Mouse (Mus musculus): Measurements from ENCODE around the gene Gpr176. TPM values are rescaled to one million over a fixed set of nuclear protein-coding genes. Genes with fewer than 3 reads are reported as not detected.
A peak's percentile ranks its signal among the peaks of the same experiment; 100 is the strongest.

The Gpr176 gene
- total RNA-seq, 4 experiments from 2014 or later, result 4.2 to 5.8 (median 5.0) TPM

GRCm38 (mm10) chr2:118372561-118372900 is 688 bp downstream of the Gpr176 start:
- DNase-seq, result no peak

- no peak for DNase-seq
These were observed 1.4 kb downstream of the Gpr176 start for GRCm38 (mm10) chr2:118371841-118372240.

- DNase-seq, result no peak
These were observed 18.0 kb downstream of the Gpr176 start for GRCm38 (mm10) chr2:118355138-118355719.

DNA sequence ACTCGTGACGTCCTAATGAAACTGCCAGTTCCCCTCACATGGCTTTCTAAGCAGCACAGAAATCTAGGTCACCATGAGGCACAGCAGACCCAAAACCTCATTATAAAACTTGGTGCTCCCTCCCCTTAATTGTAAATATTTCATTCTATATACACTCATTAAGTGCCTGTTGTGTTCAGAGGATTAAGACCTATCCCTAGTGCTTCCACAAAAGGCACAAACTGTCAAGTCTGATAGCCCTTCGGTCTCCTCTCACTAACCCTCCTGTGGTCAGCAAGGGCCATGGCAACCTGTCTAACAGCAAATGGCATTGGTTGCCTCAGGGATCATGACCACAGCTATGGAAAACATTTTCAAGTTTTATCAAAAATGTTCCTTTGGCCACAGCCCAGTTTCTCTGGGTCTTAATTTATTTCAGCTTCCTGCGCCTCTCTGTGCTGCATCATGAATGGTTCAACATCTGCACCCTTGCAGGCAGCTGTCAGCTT is 19.3 kb downstream of the Gpr176 start:
- no peak for DNase-seq

GRCm38 (mm10) chr2:118353498-118353897 is 19.7 kb downstream of the Gpr176 start:
- no peak for DNase-seq

DNA sequence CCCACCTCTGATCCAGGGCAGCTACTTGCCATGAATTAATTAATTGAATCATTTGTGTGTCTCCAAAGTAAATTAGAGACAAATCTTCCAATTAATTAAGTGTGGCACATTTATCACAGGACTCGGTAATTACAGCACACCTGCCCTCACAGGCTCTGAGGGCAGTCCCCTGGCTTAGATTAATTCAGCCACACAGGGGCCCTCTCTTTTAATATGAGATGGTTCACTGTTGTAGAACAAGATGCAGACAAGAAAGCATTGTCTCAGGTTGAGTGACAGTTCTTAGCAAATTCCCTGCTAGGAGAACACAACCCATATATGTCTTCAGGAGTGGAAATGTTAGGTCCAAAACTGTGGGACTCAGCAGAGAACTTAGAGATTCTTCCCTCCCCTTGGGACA is 27.7 kb downstream of the Gpr176 start:
- DNase-seq, result no peak

- DNase-seq, result no peak
These were observed 29.3 kb downstream of the Gpr176 start for GRCm38 (mm10) chr2:118343897-118344296.

DNA sequence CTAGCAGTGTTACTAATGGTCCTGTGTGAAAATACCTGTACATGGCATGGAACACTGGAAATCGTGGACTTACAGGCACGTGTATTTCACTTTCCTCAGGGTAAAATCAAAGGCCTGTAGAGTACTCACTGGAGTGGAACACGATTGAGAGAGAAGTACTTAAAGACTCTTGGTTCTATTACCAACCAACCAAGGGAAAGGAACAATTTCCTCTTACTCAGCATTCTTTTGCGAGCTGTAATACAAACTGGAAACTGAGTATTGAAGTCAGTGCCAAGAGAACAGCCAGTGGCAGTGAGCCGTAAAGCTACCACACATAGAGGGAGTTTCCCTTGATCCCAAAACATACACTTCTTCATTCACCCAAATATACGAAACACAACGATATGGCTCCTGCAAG is 31.9 kb downstream of the Gpr176 start:
- DNase-seq, result no peak

- DNase-seq, result no peak
These were observed 37.1 kb downstream of the Gpr176 start for GRCm38 (mm10) chr2:118336084-118336483.

DNA sequence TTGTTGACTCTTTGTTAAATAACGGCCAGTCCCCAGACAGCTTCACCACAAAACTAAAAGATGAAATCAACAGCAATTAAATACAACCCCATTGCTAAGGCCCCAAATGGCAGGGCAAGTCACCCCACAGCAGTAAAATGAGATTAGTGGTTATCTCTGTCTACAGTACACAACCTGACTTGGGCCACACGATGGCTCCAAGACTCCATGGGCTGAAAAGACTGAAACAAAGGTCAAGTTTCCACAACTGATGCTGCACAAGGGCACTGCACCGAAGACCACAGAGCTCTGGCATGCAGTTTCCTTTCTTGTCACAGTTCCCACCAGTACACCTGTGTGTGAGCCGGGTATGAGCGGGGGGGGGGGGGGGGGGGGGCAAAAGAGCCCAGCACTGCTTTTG is 50.6 kb downstream of the Gpr176 start:
- DNase-seq, result no peak

GRCm38 (mm10) chr2:118321804-118322203 is 51.4 kb downstream of the Gpr176 start:
- no peak for DNase-seq

- no peak for DNase-seq
These were observed 52.1 kb downstream of the Gpr176 start for GRCm38 (mm10) chr2:118321094-118321493.

DNA sequence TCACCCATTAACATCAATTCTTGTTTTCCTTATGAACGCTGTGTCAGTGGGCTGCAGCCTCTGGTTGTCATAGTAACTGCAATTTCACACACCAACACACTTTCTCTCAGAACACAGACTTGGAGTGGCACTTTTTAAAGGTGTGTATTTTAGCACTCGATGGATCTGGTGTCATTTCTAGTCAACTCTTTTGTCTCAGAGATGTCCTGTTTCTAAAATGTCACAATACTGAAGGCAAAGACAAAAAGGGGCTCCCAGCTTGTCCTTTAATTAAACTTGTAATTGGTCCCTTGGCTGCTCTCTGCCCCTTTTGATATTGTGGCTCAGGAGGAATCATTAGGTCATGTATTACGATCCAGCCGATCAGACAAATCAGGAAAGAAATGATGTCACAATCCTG is 52.7 kb downstream of the Gpr176 start:
- no peak for DNase-seq

DNA sequence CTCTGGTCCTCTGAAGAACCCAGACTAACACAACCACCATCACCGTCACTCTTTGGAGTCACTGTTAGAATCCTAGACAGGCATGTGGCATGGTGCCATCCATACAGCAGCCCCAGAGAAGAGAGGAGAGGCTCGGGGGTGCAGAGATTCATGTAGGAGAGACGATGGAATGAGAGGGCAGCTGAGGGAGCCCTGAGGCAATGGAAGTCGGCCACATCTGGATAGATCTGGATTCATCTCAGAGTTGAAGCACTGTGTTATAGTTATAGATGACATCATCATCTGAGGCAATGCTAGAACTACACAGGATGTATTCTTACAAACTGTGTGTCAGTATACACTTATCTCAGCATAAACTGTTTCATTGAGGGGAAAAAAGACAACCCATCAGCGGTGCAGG is 54.0 kb downstream of the Gpr176 start:
- no peak for DNase-seq

- DNase-seq, result no peak
These were observed 56.3 kb downstream of the Gpr176 start for GRCm38 (mm10) chr2:118316939-118317338.

DNA sequence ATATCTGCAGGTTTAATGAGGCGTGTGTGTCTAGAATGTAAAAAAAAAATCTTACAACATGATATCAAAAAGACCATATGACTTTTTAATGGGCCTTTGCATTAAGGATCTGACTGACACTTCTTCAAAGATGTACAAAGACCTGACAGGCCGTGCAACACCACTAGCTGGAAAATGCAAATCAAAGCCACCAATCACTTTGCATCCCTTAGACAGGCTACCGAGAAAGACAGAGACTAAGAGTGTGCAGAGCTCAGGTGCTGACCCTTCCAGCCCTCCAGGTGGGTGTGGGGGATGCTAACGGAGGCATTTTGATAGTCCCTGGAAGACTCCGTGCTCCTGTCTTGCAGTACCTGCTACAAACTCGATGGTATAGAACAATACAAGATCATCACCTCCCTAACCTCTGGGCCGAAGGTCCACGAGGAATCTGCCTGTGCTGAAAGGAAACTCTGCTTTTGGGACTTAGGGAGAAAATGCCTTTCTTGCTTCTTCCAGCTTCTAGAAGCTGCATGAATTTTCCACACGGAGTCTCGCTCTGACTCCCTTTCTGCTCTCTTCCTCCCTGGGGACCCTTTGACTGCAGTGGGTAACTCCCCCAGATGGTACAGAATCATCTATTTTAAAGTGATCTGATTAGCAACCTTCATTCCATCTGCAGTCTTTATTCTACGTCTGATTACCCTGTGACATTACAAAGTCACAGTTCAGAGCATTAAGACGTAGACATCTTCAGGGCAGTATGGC is 57.4 kb downstream of the Gpr176 start:
- no peak for DNase-seq

GRCm38 (mm10) chr2:118307561-118307960 is 65.7 kb downstream of the Gpr176 start:
- DNase-seq, result no peak

DNA sequence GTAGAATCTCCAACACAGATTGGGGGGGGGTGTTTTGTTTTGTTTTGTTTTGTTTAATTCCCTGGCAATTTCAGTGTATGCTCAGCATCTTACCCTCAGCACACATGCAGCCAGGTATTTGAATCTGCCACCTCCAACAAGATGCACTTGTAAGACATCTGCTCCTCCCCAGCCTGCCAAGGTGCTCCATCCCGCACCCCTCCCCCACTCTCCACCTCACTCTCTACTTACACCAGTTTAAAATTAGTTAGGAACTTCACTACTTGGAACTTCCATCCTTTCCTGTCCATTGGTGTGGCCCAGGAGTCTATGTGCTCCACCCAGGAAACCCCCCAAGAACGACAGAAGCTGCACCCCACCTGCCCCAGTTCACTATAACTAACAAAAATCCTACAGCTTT is 66.3 kb downstream of the Gpr176 start:
- no peak for DNase-seq

DNA sequence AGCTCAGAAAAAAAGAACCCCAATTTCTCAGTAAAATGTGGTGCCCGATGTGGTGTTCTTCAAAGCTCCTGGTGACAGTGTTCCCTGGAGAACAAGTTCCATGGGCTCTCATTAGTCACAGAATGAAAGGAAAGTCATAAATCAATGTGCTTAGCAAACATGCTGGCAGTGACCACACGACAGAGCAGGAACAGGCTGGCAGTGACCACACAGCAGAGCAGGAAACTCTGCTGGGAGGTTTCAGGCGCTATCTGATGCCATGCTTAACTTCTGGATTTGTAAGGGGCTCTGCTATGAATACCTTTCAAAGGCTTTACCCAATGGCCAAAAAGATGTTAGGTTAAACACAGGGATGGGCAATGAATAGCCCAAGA is 66.7 kb downstream of the Gpr176 start:
- no peak for DNase-seq

GRCm38 (mm10) chr2:118305827-118306521 is 67.2 kb downstream of the Gpr176 start:
- DNase-seq, result no peak

- DNase-seq, result no peak
These were observed 69.8 kb downstream of the Gpr176 start for GRCm38 (mm10) chr2:118303456-118303855.

DNA sequence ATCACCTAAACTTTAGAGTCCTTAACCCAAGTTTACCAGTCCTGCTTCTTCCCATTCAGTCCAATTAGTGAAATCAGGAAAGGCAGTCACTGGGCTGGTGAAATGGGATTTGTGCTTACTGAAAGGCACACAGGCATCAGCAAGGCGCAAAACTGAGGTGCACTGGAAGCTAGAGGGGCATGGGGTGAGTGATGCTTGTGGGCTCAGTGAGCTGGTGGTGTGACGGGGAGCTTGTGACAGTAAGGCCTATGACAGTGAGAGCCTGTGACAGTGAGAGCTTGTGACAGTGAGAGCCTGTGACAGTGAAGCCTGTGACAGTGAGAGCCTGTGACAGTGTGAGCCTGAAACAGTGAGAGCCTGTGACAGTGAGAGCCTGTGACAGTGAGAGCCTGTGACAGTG is 71.6 kb downstream of the Gpr176 start:
- DNase-seq, result no peak

- DNase-seq, result no peak
These were observed 72.1 kb downstream of the Gpr176 start for GRCm38 (mm10) chr2:118301041-118301545.

DNA sequence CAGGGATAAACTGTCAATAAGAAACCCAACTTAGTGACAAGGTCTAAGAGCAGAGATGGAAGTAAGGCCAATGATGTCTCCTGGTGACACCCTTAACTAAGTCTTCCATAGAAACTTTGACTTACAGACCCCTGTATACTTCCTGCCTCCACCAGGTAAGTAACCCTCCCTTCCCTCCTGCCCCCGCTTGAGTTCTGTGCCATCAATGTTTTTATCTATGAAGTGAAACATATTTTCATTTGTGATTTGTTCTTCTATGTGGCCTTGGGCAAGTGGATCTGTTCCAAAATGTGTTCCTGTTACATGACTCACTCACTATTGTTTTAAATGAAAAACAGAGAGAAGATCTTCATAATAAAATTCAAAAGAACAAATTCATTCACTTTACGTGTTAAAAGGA is 73.2 kb downstream of the Gpr176 start:
- peak; percentile 25 for DNase-seq
